Mouse (Mus musculus): ENCODE results near the gene Alpl.

- TF ChIP-seq CTCF (IDR thresholded peaks at IDR 0.05; ENCODE audit: low read depth) (no peak), EP300 (IDR thresholded peaks at IDR 0.05; ENCODE audit: low read depth) (no peak)
Observed at GRCm38 (mm10) chr4:137762886-137763285, 33.3 kb downstream of the Alpl start.

Measured in liver, embryonic 14.5 days (tissue).